ENCODE assay signal across 25 mouse cellular contexts in genomic region chr13:30045225-30045624, GRCm38 (mm10). TPM values are rescaled to one million over a fixed set of nuclear protein-coding genes. Genes with fewer than 3 reads are reported as not detected.
DNase-seq lines count a peak whose midpoint lies in the region; ATAC-seq lines count a peak whose summit lies in the region.
"Had no signal": no experiment of that assay in that cellular context is flagged by ENCODE, and none has a peak within 500 bp of the region (broad histone marks: within the 10 kb centered on the region; RNA-seq: fewer than 3 reads in every experiment).

No protein-coding gene starts in this region.

- H3K4me3 ChIP-seq in hindbrain, embryonic 11.5 days (ENCODE audit: low read depth, low read length): no peak overlapping the region
- no peak overlapping the region for H3K4me3 ChIP-seq in forebrain, embryonic 15.5 days
- H3K4me3 ChIP-seq: forebrain, embryonic 12.5 days; heart, embryonic 15.5 days; layer of hippocampus, adult 2 months; left cerebral cortex, adult 2 months; stomach, embryonic 15.5 days had no signal

- no peak overlapping the region for H3K9ac ChIP-seq in hindbrain, embryonic 11.5 days (ENCODE audit: low read depth, low read length)
- no peak overlapping the region for H3K9ac ChIP-seq in forebrain, embryonic 15.5 days (replicated peaks)
- H3K9ac ChIP-seq: forebrain, embryonic 12.5 days; heart, embryonic 15.5 days; liver, postnatal 0 days; stomach, embryonic 15.5 days had no signal

- no peak for ATAC-seq in hindbrain, embryonic 11.5 days (ENCODE audit: low FRiP score)
- no peak for ATAC-seq in forebrain, embryonic 15.5 days (replicated peaks)
- ATAC-seq: liver, postnatal 0 days; midbrain, embryonic 16.5 days; Patski had no signal

- no peaks in the 10 kb centered on the region for H3K27me3 ChIP-seq in hindbrain, embryonic 11.5 days (ENCODE audit: control insufficient read depth, insufficient read depth, low read length)
- no peaks in the 10 kb centered on the region for H3K27me3 ChIP-seq in forebrain, embryonic 15.5 days
- H3K27me3 ChIP-seq: forebrain, embryonic 12.5 days; heart, embryonic 15.5 days; Patski; stomach, embryonic 15.5 days had no signal

- H3K4me2 ChIP-seq in hindbrain, embryonic 11.5 days (replicated peaks; ENCODE audit: low read depth, low read length): no peak overlapping the region
- H3K4me2 ChIP-seq in forebrain, embryonic 15.5 days (replicated peaks): no peak overlapping the region
- H3K4me2 ChIP-seq: forebrain, embryonic 12.5 days; heart, embryonic 15.5 days; stomach, embryonic 15.5 days had no signal

- DNase-seq in thymus, postnatal 0 days (ENCODE audit: low spot score): peak; percentile 35
- DNase-seq in thymus, postnatal 36 days: no peak
- DNase-seq in brain, adult 2 months (ENCODE audit: low read depth, low spot score): peak; percentile 77
- DNase-seq in cerebellum, postnatal 25 days: peak; percentile 52 to 53
- DNase-seq in gastrocnemius, postnatal 4 days (ENCODE audit: low spot score in 2 of 2): no peak
- no peak for DNase-seq in hindbrain, embryonic 11.5 days (ENCODE audit: low spot score)
- DNase-seq: adrenal gland, postnatal 14 days; heart, adult 18-20 months; heart, postnatal 4 days; kidney, adult 18-20 months; left cerebral cortex, postnatal 4 days; liver; liver, postnatal 0 days; lung, postnatal 14 days; retina, postnatal 1 day; thymus, adult 18-20 months had no signal

- 84% methylated on average over 6 of the region's 6 CpGs for WGBS in hindbrain, embryonic 11.5 days
- WGBS in forebrain, embryonic 15.5 days: 82% methylated on average over 6 of the region's 6 CpGs

- no peaks in the 10 kb centered on the region for H3K9me3 ChIP-seq in hindbrain, embryonic 11.5 days (ENCODE audit: control insufficient read depth, low read length)
- H3K9me3 ChIP-seq in forebrain, embryonic 15.5 days: no peaks in the 10 kb centered on the region
- H3K9me3 ChIP-seq: forebrain, embryonic 12.5 days; heart, embryonic 15.5 days; stomach, embryonic 15.5 days had no signal

- no peaks in the 10 kb centered on the region for H3K4me1 ChIP-seq in hindbrain, embryonic 11.5 days (replicated peaks; ENCODE audit: control insufficient read depth, insufficient read depth, low read length)
- no peaks in the 10 kb centered on the region for H3K4me1 ChIP-seq in forebrain, embryonic 15.5 days
- H3K4me1 ChIP-seq: forebrain, embryonic 12.5 days; stomach, embryonic 15.5 days had no signal

- no peaks in the 10 kb centered on the region for H3K36me3 ChIP-seq in hindbrain, embryonic 11.5 days (ENCODE audit: control insufficient read depth, insufficient read depth, low read length)
- H3K36me3 ChIP-seq in forebrain, embryonic 15.5 days: no peaks in the 10 kb centered on the region
- H3K36me3 ChIP-seq: forebrain, embryonic 12.5 days; heart, embryonic 15.5 days; stomach, embryonic 15.5 days had no signal

- H3K27ac ChIP-seq in hindbrain, embryonic 11.5 days (ENCODE audit: low read depth, low read length): no peak overlapping the region
- H3K27ac ChIP-seq in forebrain, embryonic 15.5 days (replicated peaks): no peak overlapping the region
- H3K27ac ChIP-seq: forebrain, embryonic 12.5 days; heart, embryonic 15.5 days; kidney, postnatal 0 days; layer of hippocampus, adult 2 months; left cerebral cortex, adult 2 months; stomach, embryonic 15.5 days had no signal

RNA-seq across cellular contexts. Expression of gene E2f3, which starts 59.4 kb away (rescaled TPM):
- 7.1 and 7.5 TPM in 2 replicates for polyA plus RNA-seq in thymus, postnatal 0 days (2015; fragmentation: Nextera tagmentation; extraction: Ambion mirVana)
- total RNA-seq in gastrocnemius, postnatal 4 days (2021): 10 to 100 TPM; 14.6 to 14.9 TPM
- 13.0 and 13.3 TPM in 2 replicates for polyA plus RNA-seq in hindbrain, embryonic 11.5 days (2014; fragmentation: Nextera tagmentation; extraction: Ambion mirVana)
- polyA plus RNA-seq in forebrain, embryonic 15.5 days (2015; fragmentation: Nextera tagmentation; extraction: Ambion mirVana): 7.5 and 8.5 TPM in 2 replicates

Comparison
In these comparisons a context has a peak if more than half of its experiments do, and no peak if none do; other contexts are left out.
1. DNase-seq: peak in thymus, postnatal 0 days (single experiment), brain, adult 2 months (single experiment) and cerebellum, postnatal 25 days (2 of 2); none in thymus, postnatal 36 days (0 of 2), gastrocnemius, postnatal 4 days (0 of 2) and hindbrain, embryonic 11.5 days (single experiment).